Mouse (Mus musculus) gastrocnemius, postnatal 10 days (tissue): ENCODE measurements around the gene Sept1. TPM values are rescaled to one million over a fixed set of nuclear protein-coding genes. Genes with fewer than 3 reads are reported as not detected.
"Not testable (repeated sequence)": the region's sequence is repeated elsewhere in the genome, so short reads cannot be mapped to it uniquely, and the experiment has no call there.

Source experiments
- DNase-seq: peaks from one replicate; pipeline ENCODE4 v3.0.0; 2021; ENCODE audit warnings: mixed read lengths
- total RNA-seq, 2 experiments: library from RNA; stranded (reverse); gene quantifications; 2 replicates each; pipeline ENCODE4 v1.2.3; 2021

Gene Sept1
- total RNA-seq, 2 experiments from 2014 or later: 6.9 to 7.5 TPM

GRCm38 (mm10) chr7:127253821-127254769, 21.2 kb upstream of the Sept1 start:
- peak; percentile 96 for DNase-seq

DNA sequence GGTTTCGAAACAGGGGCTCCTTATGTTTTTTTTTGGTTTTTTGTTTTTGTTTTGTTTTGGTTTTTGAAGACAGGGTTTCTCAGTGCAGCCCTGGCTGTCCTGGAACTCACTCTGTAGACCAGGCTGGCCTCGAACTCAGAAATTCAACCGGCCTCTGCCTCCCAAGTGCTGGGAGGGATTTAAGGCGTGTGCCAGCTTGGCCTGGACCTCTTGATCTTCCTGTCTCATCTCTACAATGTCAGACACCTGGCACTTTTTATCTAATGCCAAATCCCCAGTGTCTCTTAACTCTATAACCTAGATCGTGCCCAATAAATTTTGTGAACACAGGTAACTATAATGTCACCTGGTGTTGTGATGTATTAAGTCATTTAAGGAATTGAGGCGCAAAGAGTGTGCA, 20.4 kb upstream of the Sept1 start:
- DNase-seq: no peak

GRCm38 (mm10) chr7:127252414-127252813, 19.5 kb upstream of the Sept1 start:
- no peak for DNase-seq

- DNase-seq: not testable (repeated sequence)
Observed at GRCm38 (mm10) chr7:127250511-127250910, 17.6 kb upstream of the Sept1 start.

DNA sequence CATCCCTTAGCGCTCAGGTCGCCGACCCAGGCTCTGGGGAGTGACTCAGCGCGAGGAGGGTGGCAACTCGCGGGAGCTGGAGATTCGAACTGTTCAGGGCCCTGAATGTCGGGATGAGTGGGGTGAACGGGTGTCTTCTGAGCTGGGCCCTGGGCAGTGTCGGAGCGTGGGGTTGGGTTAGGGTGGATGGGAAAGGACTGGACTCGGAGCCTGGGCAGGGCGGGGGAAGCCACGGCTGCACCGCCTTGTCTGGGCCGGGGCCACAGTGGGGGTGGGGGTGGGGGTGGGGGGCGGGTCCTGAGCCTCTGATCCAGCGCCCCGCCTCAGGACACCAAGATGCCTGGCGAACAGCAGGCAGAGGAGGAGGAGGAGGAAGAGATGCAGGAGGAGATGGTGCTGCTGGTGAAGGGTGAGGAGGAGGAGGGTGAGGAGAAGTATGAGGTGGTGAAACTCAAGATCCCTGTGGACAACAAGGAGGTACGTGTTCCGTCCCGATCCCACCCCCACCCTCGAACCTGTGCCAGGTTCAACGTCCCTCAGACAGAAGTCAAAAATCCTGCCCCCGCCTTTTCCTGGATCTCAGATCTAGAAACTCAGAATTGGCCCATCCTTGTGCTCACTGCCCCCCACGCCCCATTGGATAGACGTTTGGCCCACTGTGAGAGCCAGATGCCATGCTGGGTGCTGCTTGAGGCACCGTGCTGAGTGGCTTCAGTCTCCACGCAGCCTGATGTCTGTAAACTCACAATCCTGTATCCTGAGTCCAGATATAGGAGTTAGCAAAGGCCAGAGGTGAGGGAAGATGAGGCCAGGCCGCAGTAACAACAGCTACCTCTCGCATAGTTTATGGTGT, 12.0 kb upstream of the Sept1 start:
- DNase-seq: peak; percentile 65

- peak; percentile 98 for DNase-seq
Observed at GRCm38 (mm10) chr7:127243870-127244657, 11.1 kb upstream of the Sept1 start, which contains the start of gene Zfp771. Gene Zfp771 (plus strand): TSS chr7:127244274.

DNA sequence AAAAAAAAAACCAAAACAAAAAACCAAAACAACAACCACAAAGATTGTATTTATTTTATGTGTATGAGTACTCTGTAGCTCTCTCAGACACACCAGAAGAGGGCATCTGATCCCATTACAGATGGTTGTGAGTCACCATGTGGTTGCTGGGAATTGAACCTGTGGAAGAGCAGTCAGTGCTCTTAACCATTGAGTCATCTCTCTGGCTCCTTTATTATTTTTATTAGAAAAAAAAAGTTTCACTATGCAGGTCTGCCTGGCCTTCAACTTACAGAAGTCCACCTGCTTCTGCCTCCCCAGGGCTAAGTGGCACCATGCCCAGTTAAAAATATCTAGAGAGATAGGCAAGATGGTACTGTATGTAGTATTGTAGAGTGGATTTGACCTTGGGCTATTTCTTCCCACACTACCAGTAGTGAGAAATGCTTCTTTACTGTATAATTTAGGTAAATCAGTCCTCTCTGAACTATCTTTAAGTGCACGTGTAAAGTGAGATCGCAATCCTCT, 10.5 kb upstream of the Sept1 start:
- no peak for DNase-seq

DNA sequence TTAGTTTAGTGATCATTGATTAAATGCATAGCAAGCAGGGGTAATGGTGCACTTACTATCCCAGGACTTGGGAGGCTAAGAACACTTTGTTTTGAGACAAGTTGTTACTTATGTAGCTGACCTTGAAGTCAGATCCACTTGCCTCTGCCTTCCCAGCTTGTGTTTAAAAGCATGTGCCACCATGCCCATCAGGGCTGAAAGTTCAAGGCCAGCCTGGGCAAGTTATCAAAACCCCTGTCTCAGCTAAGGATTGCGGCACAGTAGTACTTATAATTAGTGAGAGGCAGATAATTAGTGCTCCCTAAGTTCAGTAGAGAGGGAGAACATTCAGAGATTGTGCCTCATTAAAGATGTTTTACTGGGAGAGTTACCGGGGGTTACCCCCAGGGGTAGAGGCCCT, 1.8 kb upstream of the Sept1 start:
- no peak for DNase-seq

DNA sequence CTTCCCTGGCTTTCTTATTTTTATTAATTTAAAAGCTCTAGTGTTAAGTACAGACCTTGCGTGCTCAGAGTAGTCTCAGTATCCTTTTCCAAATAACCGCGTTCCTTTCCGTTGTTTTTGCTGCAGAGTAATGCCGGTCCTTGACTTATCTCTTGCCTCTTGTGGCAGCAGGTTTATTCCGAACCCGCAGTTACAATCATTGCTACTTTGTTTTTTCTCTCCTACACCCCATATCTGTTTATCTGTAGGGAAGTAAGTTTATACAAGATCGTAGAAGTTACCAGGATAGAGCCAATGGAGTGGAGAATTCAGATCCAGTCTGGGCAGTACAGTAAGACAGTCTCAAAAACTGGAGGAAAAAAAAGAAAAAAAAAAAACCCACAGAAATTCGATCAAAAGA, 835 bp upstream of the Sept1 start:
- DNase-seq: no peak

DNA sequence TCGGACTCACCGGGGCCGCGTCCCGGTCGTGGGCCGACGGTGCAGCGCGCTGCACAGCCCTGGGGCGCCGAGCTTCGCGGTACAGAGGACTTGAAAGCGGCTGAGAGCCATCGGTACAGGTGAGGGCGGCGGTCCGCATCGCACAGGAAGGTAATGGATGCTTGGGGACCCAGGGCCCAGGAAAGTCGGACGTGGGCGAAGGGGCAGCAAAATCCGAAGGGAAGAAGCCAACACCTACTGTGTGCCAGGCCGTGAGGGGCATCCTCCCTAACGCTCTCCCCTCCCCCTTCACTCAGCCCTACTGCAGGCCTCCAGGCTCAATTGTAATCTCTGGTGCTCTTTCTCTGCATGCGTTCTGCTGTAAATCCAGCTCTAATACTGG, 429 bp upstream of the Sept1 start:
- DNase-seq: no peak

GRCm38 (mm10) chr7:127231826-127232621, 906 bp downstream of the Sept1 start:
- no peak for DNase-seq

DNA sequence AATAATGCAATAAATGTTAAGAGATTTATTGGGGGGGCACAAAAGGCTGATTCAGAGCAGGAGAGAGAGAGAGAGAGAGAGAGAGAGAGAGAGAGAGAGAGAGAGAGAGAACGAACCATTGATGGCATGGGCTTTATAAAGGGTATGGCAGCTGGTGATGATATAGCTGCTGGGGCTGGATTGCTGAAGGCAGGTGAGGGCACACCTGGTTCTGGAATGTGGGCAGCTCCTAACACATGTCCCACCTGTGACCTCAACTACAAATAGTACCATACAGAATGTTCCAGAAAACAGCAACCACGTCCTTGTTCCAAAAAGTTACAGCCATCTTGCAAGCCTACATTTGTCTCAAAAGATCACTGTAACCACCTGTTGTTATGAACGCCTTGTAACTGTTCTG, 1.6 kb downstream of the Sept1 start:
- no peak for DNase-seq

- DNase-seq: peak; percentile 87
Observed at GRCm38 (mm10) chr7:127228615-127229303, 4.2 kb downstream of the Sept1 start.

DNA sequence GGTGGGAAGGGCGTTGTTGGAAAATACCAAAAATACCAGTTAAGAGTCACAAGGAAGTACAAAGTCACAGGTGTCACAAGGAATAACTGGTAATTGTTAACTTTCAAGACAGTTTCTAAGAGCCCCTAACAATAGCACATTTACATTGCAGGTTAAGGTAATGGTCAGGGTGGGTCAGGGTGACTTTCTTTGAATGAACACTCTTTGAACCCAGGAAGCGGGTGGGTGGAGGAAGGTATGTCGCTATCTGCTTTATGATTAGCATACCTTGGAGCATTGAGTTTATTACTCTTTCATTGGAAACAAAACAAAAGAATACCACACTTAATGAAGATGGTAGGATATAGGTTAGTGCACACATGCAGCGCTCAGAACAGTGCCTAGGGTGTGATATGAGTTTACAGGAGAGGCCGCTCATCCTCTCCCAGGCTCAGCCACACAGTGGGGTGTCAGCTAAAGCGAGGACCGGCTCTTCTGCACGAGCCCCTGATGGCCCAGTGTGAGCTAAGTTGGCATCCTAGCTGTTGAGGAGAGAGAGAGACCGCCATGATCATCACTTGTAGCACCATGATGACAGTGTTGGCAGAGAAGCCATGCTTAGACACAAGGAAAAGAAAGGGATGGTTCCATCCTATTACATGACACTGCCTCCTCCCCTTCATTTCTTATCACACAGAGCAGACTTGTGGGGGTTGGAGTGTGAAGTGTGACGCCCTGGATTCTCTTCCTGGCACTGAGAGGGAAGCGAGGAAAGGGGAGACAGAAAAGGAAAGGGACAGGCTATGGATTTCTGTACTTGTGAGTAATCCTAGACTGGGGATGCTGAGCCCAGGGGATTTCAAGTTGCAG, 7.6 kb downstream of the Sept1 start:
- no peak for DNase-seq

DNA sequence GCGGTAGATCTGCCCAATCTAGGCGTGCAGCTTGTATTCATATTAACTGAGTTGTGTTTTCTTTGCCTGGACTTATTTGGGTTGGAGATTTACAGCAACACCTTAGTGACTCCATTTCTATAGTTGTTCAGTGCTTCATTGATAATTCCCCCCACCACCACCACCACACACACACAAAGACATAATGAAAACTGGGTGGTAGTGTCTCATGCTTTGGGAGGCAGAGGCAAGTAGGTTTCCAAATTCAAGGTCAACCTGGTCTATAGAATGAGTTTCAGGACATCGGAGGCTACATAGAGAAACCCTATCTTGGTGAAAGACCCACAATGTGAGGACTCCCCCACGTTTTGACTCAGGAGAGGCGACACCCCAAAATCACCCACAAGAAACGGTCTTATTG, 8.3 kb downstream of the Sept1 start:
- DNase-seq: no peak

DNA sequence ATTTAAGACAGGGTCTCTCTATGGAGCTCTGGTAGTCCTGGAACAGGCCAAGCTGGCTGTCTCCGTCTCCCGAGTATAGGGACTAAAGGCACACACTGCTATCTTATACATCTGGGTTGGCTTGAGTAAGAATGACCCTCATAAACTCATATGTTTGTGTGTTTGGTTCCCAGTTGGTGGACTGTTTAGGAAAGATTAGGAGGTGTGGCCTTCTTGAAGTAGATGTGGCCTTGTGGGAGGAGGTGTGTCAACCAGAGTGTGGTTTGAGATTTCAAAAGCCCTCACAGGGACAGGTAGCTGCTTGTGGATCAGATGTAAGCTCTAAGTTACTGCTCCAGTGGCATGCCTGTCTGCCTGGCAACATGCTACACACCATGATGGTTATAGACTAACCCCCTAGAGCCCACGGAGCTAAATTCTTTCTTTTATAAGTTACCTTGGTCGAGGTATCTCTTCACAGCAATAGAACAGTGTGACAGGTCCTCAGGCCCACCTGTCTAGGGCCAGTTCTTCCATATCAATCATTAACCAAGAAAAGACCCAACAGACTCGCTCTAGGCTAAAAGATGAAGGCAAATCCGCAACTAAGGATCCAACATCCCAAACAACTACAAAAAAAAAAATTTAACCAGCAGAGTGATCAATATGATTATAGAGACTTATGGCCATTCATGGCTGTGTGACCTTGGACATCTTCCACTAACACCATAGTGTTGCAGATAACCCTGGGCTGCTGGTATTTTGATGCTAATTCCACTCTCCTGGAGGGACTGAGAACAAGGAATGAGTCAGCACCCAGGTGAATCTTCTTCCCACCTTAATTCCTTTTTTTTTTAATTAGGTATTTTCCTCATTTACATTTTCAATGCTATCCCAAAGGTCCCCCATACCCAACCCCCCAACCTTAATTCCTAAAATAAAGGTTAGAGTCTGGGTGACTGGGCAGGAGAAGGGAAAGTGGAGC, 9.1 kb downstream of the Sept1 start:
- no peak for DNase-seq

DNA sequence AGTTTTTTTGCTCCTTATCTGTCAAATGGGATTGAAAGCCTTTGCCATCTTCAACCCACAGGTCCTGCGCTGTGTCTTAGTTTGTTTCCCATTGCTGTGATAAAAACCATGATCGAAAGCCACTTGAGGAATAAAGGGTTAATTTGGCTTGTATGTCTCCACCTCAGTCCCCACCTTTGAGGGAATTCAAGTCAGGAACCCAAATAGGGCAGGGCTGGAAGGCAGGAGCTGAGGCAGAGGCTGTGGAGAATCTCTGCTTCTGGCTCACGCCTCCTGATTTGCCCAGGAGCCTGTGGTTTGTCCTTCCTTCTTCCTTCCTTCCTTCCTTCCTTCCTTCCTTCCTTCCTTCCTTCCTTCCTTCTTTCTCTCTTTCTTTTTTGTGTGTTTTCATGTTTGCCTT, 9.8 kb downstream of the Sept1 start:
- no peak for DNase-seq

GRCm38 (mm10) chr7:127220440-127220839, 12.5 kb downstream of the Sept1 start:
- DNase-seq: no peak
